Mouse (Mus musculus) small intestine, adult 2 months (tissue): Measurements from ENCODE around the gene Usf2. TPM values are rescaled to one million over a fixed set of nuclear protein-coding genes. Genes with fewer than 3 reads are reported as not detected.
"Not testable (repeated sequence)": the region's sequence is repeated elsewhere in the genome, so short reads cannot be mapped to it uniquely, and the experiment has no call there.

Experiments
- H3K27ac ChIP-seq: fragments of 200-500 bp; 2 replicates; pipeline ENCODE4 v1.5.1; 2012; ENCODE audit warnings: low read depth, low read length, control low read depth, inconsistent platforms; ENCODE audit not compliant: insufficient read depth
- H3K27me3 ChIP-seq: fragments of 200-500 bp; 2 replicates; pipeline ENCODE4 v1.6.1; 2012; ENCODE audit warnings: mild to moderate bottlenecking, moderate library complexity, low read length, inconsistent platforms; ENCODE audit not compliant: control insufficient read depth, insufficient read depth
- H3K36me3 ChIP-seq: fragments of 200-500 bp; 2 replicates; pipeline ENCODE4 v1.6.1; 2012; ENCODE audit warnings: mild to moderate bottlenecking, low read length, control low read depth, inconsistent platforms; ENCODE audit not compliant: control insufficient read depth, insufficient read depth
- H3K4me1 ChIP-seq: fragments of 200-500 bp; 2 replicates; pipeline ENCODE4 v1.6.1; 2012; ENCODE audit warnings: low read length, inconsistent platforms, mixed read lengths; ENCODE audit not compliant: control insufficient read depth, insufficient read depth, insufficient read length
- H3K4me3 ChIP-seq: fragments of 200-500 bp; 2 replicates; pipeline ENCODE4 v1.5.1; 2012; ENCODE audit warnings: low read depth, mild to moderate bottlenecking, control low read depth, inconsistent platforms, low read length, moderate library complexity
- CTCF ChIP-seq: fragments of 200-500 bp; IDR thresholded peaks from 2 replicates; pipeline ENCODE4 v1.5.1; 2012; ENCODE audit warnings: low read depth, mild to moderate bottlenecking, control low read depth, inconsistent platforms, low read length, moderate library complexity, mixed read lengths; ENCODE audit not compliant: insufficient replicate concordance, insufficient read length; ENCODE audit errors: extremely low read depth
- POLR2A ChIP-seq: fragments of 200-500 bp; IDR thresholded peaks from 2 replicates; pipeline ENCODE4 v1.6.1; 2012; ENCODE audit warnings: low read depth, mild to moderate bottlenecking, control low read depth, inconsistent platforms, low read length, moderate library complexity
- WGBS: fragments of 180-500 bp; shearing (Covaris S2); methylation state at CpG from one replicate; pipeline ENCODE4 v1.1.7; 2018; 5-methylcytosine and 5-hydroxymethylcytosine counted together
- polyA plus RNA-seq: library from polyadenylated mRNA; depleted of rRNA; stranded (reverse); fragments of >200 nt; gene quantifications from 2 replicates; pipeline ENCODE4 v1.2.3, GENCODE M21; 2012

The Usf2 gene
- polyA plus RNA-seq, 1 experiment: 162 TPM

DNA sequence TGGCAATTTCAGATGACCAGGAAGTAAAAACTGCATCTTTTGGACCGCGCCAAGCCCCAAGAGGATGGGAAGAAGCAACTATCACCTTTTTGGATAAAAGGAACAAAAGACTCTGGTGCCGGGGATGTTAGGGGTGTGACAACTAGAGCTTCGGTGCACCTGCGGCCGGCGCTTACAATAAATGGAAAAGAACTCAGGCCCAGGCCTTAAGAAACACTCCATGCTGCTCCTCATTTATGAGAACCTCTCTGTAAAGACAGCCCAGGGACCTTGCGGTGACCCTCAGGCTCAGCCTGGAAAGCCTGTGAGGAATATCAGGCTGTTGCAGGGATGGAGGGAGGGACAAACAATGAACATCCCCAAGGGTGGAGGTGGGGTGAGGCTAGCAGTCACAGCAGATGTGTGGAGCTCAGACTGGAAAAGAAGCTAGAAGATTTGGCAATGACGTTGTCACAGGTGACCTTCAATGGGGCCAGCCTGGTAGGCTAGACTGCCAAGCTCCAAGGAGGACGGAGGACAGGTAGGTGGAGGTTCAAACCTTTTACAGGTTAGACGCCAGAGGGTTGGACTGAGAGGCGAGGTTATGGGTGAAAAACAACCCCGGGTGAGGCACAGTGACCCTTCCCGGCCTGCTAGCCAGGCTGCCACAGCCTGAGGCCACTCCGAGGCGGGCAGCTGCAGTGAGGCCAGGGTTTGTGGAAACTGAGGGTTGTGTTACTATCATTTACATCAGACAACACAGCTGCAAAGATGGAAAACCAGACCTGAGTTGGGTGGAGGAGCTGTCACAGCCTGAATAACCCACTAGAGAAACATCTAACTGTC, 4.0 kb downstream of the Usf2 start:
- H3K36me3 ChIP-seq: peaks cover 47% of the 10 kb centered on the region
- no peak overlapping the region for H3K4me3 ChIP-seq
- H3K27me3 ChIP-seq: no peaks in the 10 kb centered on the region
- TF ChIP-seq POLR2A: no peak
- no peak for TF ChIP-seq CTCF
- no peak overlapping the region for H3K27ac ChIP-seq
- H3K4me1 ChIP-seq: no peaks in the 10 kb centered on the region; the same call in 1 of the 2 replicates
- 92% methylated on average over 16 of the region's 16 CpGs for WGBS

DNA sequence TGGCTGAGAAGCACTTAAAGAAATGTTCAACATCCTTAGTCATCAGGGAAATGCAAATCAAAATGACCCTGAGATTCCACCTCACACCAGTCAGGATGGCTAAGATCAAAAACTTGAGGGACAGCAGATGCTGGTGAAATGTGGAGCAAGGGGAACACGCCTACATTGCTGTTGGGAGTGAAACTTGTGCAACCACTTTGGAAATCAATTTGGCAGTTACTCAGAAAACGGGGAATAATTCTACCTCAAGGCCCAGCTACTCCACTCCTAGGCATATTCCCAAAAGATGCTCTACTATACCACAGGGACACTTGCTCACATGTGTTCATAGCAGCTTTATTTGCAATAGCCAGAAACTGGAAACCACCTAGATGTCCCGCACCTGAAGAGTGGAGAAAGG, 6.7 kb downstream of the Usf2 start:
- H3K36me3 ChIP-seq: peaks cover 55% of the 10 kb centered on the region
- WGBS: 75% methylated on average over 3 of the region's 3 CpGs
- not testable (repeated sequence) for H3K4me3 ChIP-seq, H3K27me3 ChIP-seq, H3K27ac ChIP-seq, H3K4me1 ChIP-seq

- 91% methylated on average over 7 of the region's 7 CpGs for WGBS
- Histone ChIP-seq H3K27me3 (no peaks in the 10 kb centered on the region), H3K4me3 (no peak overlapping the region), H3K36me3 (peaks cover 22% of the 10 kb centered on the region), H3K27ac (no peak overlapping the region), H3K4me1 (no peaks in the 10 kb centered on the region)
- TF ChIP-seq POLR2A: no peak
- TF ChIP-seq CTCF: no peak
Observed at GRCm38 (mm10) chr7:30945876-30946275, 10.7 kb downstream of the Usf2 start.

- H3K27ac ChIP-seq, H3K27me3 ChIP-seq, H3K4me1 ChIP-seq, H3K4me3 ChIP-seq: not testable (repeated sequence)
- WGBS: 89% methylated on average over 7 of the region's 7 CpGs
- peaks cover 21% of the 10 kb centered on the region for H3K36me3 ChIP-seq
Observed at GRCm38 (mm10) chr7:30945466-30945865, 11.1 kb downstream of the Usf2 start.

- not testable (repeated sequence) for H3K4me3 ChIP-seq, H3K27ac ChIP-seq, H3K27me3 ChIP-seq, H3K4me1 ChIP-seq
- peaks cover 19% of the 10 kb centered on the region for H3K36me3 ChIP-seq
- 48% methylated on average over 2 of the region's 2 CpGs for WGBS
Observed at GRCm38 (mm10) chr7:30944706-30945105, 11.9 kb downstream of the Usf2 start.

GRCm38 (mm10) chr7:30943909-30944635, 12.5 kb downstream of the Usf2 start, which contains the start of gene Hamp:
Gene Hamp (minus strand): TSS chr7:30944032.
- WGBS: 45% methylated on average over 9 of the region's 9 CpGs

DNA sequence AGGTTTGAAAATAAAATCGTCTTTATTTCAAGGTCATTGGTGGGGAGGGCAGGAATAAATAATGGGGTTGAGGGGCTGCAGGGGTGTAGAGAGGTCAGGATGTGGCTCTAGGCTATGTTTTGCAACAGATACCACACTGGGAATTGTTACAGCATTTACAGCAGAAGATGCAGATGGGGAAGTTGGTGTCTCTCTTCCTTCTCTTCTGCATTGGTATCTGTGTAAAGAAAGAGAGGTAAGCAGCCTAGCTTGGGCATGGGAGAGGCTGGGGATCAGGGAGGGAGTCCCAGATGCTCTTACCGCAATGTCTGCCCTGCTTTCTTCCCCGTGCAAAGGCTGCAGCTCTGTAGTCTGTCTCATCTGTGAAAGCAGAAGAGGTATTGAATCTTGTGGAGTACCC, 14.2 kb downstream of the Usf2 start:
- H3K36me3 ChIP-seq, H3K27me3 ChIP-seq, H3K27ac ChIP-seq, H3K4me3 ChIP-seq, H3K4me1 ChIP-seq: not testable (repeated sequence)
- WGBS: 52% methylated on average over 3 of the region's 3 CpGs

More at GRCm38 (mm10) chr7:30943909-30944635, 12.5 kb downstream of the Usf2 start, which contains the start of gene Hamp:
- peaks cover 14% of the 10 kb centered on the region for H3K36me3 ChIP-seq
- no peaks in the 10 kb centered on the region for H3K4me1 ChIP-seq
- H3K27ac ChIP-seq: no peak within 1 kb of the TSS
- no peak within 1 kb of the TSS for H3K4me3 ChIP-seq
- H3K27me3 ChIP-seq: no peaks in the 10 kb centered on the region
- TF ChIP-seq POLR2A: no peak
- no peak for TF ChIP-seq CTCF

- H3K4me3 ChIP-seq, H3K27ac ChIP-seq, H3K36me3 ChIP-seq, H3K4me1 ChIP-seq, H3K27me3 ChIP-seq: not testable (repeated sequence)
- 88% methylated on average over 1 of the region's 1 CpGs for WGBS
Observed at GRCm38 (mm10) chr7:30940070-30940469, 16.5 kb downstream of the Usf2 start.

DNA sequence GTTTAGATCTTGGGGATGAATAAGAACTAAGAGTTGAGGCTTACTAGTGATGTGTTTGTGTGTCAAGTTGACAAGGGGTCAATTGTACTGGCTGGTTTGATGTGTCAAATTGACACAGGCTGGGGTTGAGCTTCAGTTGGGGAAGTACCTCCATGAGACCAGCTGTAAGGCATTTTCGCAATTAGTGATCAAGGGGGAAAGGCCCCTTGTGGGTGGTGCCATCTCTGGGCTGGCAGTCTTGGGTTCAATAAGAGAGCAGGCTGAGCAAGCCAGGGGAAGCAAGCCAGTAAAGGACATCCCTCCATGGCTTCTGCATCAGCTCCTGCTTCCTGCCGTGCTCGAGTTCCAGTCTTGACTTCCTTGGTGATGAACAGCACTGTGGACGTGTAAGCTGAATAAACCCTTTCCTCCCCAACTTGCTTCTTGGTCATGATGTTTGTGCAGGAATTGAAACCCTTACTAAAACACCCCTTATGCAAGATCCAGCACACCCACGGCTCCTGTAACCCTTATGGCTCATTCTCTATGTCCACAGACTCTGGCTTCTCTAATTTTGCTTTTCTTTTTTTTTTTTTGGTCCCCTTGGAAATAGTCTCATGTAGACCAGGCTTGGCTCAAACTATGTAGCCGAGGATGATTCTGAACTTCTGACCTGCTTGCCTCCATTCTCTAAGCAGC, 21.0 kb downstream of the Usf2 start:
- H3K36me3 ChIP-seq, H3K27me3 ChIP-seq, H3K27ac ChIP-seq, H3K4me1 ChIP-seq, H3K4me3 ChIP-seq: not testable (repeated sequence)
- WGBS: 69% methylated on average over 6 of the region's 6 CpGs

- not testable (repeated sequence) for H3K27ac ChIP-seq, H3K27me3 ChIP-seq, H3K36me3 ChIP-seq, H3K4me1 ChIP-seq, H3K4me3 ChIP-seq
- WGBS: 40% methylated on average over 2 of the region's 2 CpGs
Observed at GRCm38 (mm10) chr7:30924581-30924980, 32.0 kb downstream of the Usf2 start, which contains the start of gene Hamp2. Gene Hamp2 (minus strand): TSS chr7:30924681.
